Mouse (Mus musculus): ENCODE results near the gene Vill. TPM values are rescaled to one million over a fixed set of nuclear protein-coding genes. Genes with fewer than 3 reads are reported as not detected.
A peak's percentile ranks its signal among the peaks of the same experiment; 100 is the strongest.

Gene Vill
- polyA plus RNA-seq, 1 experiment, result 11.4 TPM

- H3K27ac ChIP-seq (ENCODE audit: control insufficient read depth, insufficient read depth, low read depth, low read length), result no peak overlapping the region
- no peak for TF ChIP-seq CTCF (IDR thresholded peaks at IDR 0.05; ENCODE audit: control insufficient read depth, insufficient read depth, insufficient replicate concordance, low read depth, low read length)
- H3K4me3 ChIP-seq (ENCODE audit: control insufficient read depth, low read depth, low read length), result no peak overlapping the region
- peaks cover 21% of the 10 kb centered on the region for H3K4me1 ChIP-seq (ENCODE audit: control insufficient read depth, insufficient read depth, low read length)
- no peaks in the 10 kb centered on the region for H3K36me3 ChIP-seq (ENCODE audit: control insufficient read depth, insufficient read depth, low read length)
- H3K27me3 ChIP-seq (ENCODE audit: control insufficient read depth, insufficient read depth, low read length), result no peaks in the 10 kb centered on the region
Measured at GRCm38 (mm10) chr9:119071786-119072185, 19.2 kb downstream of the Vill start.

GRCm38 (mm10) chr9:119073184-119073895, 20.8 kb downstream of the Vill start:
- 0 out of 2 replicates have a peak, but pooled peaks have one; percentile 9 for TF ChIP-seq POLR2A (IDR thresholded peaks at IDR 0.05; ENCODE audit: control insufficient read depth, low read depth, low read length)
- no peak for TF ChIP-seq CTCF (IDR thresholded peaks at IDR 0.05; ENCODE audit: control insufficient read depth, insufficient read depth, insufficient replicate concordance, low read depth, low read length)
- peaks cover 21% of the 10 kb centered on the region for H3K4me1 ChIP-seq (ENCODE audit: control insufficient read depth, insufficient read depth, low read length)
- no peaks in the 10 kb centered on the region for H3K36me3 ChIP-seq (ENCODE audit: control insufficient read depth, insufficient read depth, low read length)
- H3K27me3 ChIP-seq (ENCODE audit: control insufficient read depth, insufficient read depth, low read length), result no peaks in the 10 kb centered on the region
- no peak overlapping the region for H3K27ac ChIP-seq (ENCODE audit: control insufficient read depth, insufficient read depth, low read depth, low read length)
- no peak overlapping the region for H3K4me3 ChIP-seq (ENCODE audit: control insufficient read depth, low read depth, low read length)

- Histone ChIP-seq H3K27ac (ENCODE audit: control insufficient read depth, insufficient read depth, low read depth, low read length) (no peak overlapping the region), H3K27me3 (ENCODE audit: control insufficient read depth, insufficient read depth, low read length) (no peaks in the 10 kb centered on the region), H3K4me1 (ENCODE audit: control insufficient read depth, insufficient read depth, low read length) (peaks cover 21% of the 10 kb centered on the region), H3K4me3 (ENCODE audit: control insufficient read depth, low read depth, low read length) (peak overlapping the region; percentile 53), H3K36me3 (ENCODE audit: control insufficient read depth, insufficient read depth, low read length) (no peaks in the 10 kb centered on the region)
- TF ChIP-seq POLR2A (IDR thresholded peaks at IDR 0.05; ENCODE audit: control insufficient read depth, low read depth, low read length), result no peak
- no peak for TF ChIP-seq CTCF (IDR thresholded peaks at IDR 0.05; ENCODE audit: control insufficient read depth, insufficient read depth, insufficient replicate concordance, low read depth, low read length)
Measured at GRCm38 (mm10) chr9:119075685-119076084, 23.1 kb downstream of the Vill start.

GRCm38 (mm10) chr9:119080040-119080675, 27.6 kb downstream of the Vill start:
- Histone ChIP-seq H3K4me1 (ENCODE audit: control insufficient read depth, insufficient read depth, low read length) (peaks cover 10% of the 10 kb centered on the region), H3K27me3 (ENCODE audit: control insufficient read depth, insufficient read depth, low read length) (no peaks in the 10 kb centered on the region), H3K27ac (ENCODE audit: control insufficient read depth, insufficient read depth, low read depth, low read length) (no peak overlapping the region), H3K36me3 (ENCODE audit: control insufficient read depth, insufficient read depth, low read length) (no peaks in the 10 kb centered on the region), H3K4me3 (ENCODE audit: control insufficient read depth, low read depth, low read length) (no peak overlapping the region)
- TF ChIP-seq POLR2A (IDR thresholded peaks at IDR 0.05; ENCODE audit: control insufficient read depth, low read depth, low read length), result no peak
- TF ChIP-seq CTCF (IDR thresholded peaks at IDR 0.05; ENCODE audit: control insufficient read depth, insufficient read depth, insufficient replicate concordance, low read depth, low read length), result no peak

GRCm38 (mm10) chr9:119082039-119082438, 29.5 kb downstream of the Vill start:
- H3K4me1 ChIP-seq (ENCODE audit: control insufficient read depth, insufficient read depth, low read length), result no peaks in the 10 kb centered on the region; the same call in none of the 2 replicates
- H3K27ac ChIP-seq (ENCODE audit: control insufficient read depth, insufficient read depth, low read depth, low read length), result no peak overlapping the region
- H3K4me3 ChIP-seq (ENCODE audit: control insufficient read depth, low read depth, low read length), result no peak overlapping the region
- H3K27me3 ChIP-seq (ENCODE audit: control insufficient read depth, insufficient read depth, low read length), result no peaks in the 10 kb centered on the region
- no peaks in the 10 kb centered on the region for H3K36me3 ChIP-seq (ENCODE audit: control insufficient read depth, insufficient read depth, low read length)
- TF ChIP-seq CTCF (IDR thresholded peaks at IDR 0.05; ENCODE audit: control insufficient read depth, insufficient read depth, insufficient replicate concordance, low read depth, low read length) (no peak), POLR2A (IDR thresholded peaks at IDR 0.05; ENCODE audit: control insufficient read depth, low read depth, low read length) (no peak)

GRCm38 (mm10) chr9:119082656-119083430, 30.3 kb downstream of the Vill start:
- no peak for TF ChIP-seq POLR2A (IDR thresholded peaks at IDR 0.05; ENCODE audit: control insufficient read depth, low read depth, low read length)
- no peak for TF ChIP-seq CTCF (IDR thresholded peaks at IDR 0.05; ENCODE audit: control insufficient read depth, insufficient read depth, insufficient replicate concordance, low read depth, low read length)
- no peaks in the 10 kb centered on the region for H3K36me3 ChIP-seq (ENCODE audit: control insufficient read depth, insufficient read depth, low read length)
- no peak overlapping the region for H3K27ac ChIP-seq (ENCODE audit: control insufficient read depth, insufficient read depth, low read depth, low read length)
- no peaks in the 10 kb centered on the region for H3K27me3 ChIP-seq (ENCODE audit: control insufficient read depth, insufficient read depth, low read length)
- peaks cover 3% of the 10 kb centered on the region for H3K4me1 ChIP-seq (ENCODE audit: control insufficient read depth, insufficient read depth, low read length)
- H3K4me3 ChIP-seq (ENCODE audit: control insufficient read depth, low read depth, low read length), result no peak overlapping the region

GRCm38 (mm10) chr9:119083966-119084365, 31.4 kb downstream of the Vill start:
- Histone ChIP-seq H3K4me1 (ENCODE audit: control insufficient read depth, insufficient read depth, low read length) (peaks cover 9% of the 10 kb centered on the region), H3K4me3 (ENCODE audit: control insufficient read depth, low read depth, low read length) (0 out of 2 replicates have a peak overlapping the region, but pooled peaks have one; percentile 7)

More at GRCm38 (mm10) chr9:119083966-119084365, 31.4 kb downstream of the Vill start:
- H3K27me3 ChIP-seq (ENCODE audit: control insufficient read depth, insufficient read depth, low read length), result no peaks in the 10 kb centered on the region; the same call in 1 of the 2 replicates
- no peaks in the 10 kb centered on the region for H3K36me3 ChIP-seq (ENCODE audit: control insufficient read depth, insufficient read depth, low read length)
- no peak overlapping the region for H3K27ac ChIP-seq (ENCODE audit: control insufficient read depth, insufficient read depth, low read depth, low read length)
- TF ChIP-seq CTCF (IDR thresholded peaks at IDR 0.05; ENCODE audit: control insufficient read depth, insufficient read depth, insufficient replicate concordance, low read depth, low read length) (no peak), POLR2A (IDR thresholded peaks at IDR 0.05; ENCODE audit: control insufficient read depth, low read depth, low read length) (no peak)
